8 mouse cellular contexts compared by ENCODE assay signal in the genomic region with DNA sequence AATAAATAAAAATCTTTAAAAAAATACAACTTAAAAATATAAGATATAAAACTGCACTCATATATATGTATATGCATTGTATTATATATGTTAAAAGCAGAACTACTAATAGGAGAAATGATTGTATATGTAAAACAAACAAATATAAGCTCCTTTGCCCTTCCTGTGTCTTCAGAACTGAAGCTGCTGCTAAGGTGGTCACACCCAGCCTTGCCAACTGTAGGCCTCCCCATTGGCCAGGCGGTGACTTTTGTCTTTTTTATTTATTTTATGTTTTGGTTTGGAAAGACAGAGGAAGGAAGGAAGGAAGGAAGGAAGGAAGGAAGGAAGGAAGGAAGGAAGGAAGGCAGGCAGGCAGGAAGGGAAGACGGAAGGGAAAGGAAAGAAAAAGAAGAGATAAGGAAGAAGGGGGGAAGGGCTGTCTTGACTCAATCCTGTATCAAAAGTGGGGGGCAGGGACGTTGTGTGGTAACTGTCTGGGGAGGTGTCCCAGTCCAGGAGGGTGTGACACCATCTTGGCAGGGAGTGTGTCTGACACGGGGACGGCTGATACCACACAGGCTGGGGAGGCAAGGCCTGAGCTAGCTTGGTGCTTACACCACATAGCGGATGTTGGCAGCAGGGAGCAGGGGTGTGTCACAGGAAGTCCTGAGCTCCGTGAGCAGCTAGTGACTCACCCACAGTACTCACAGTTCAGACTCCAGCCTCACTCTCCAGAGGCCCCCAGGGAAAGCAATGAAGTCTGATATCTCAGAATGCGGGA. TPM values are rescaled to one million over a fixed set of nuclear protein-coding genes. Genes with fewer than 3 reads are reported as not detected.
DNase-seq lines count a peak whose midpoint lies in the region; ATAC-seq and TF ChIP-seq lines count a peak whose summit lies in the region.

No protein-coding gene starts in this region.

- DNase-seq in ZHBTc4 (ENCODE audit: low read depth, low spot score): peak; percentile 78
- DNase-seq in gastrocnemius, adult 2 months: peak; percentile 90
- no peak for DNase-seq in cerebellum, adult 2 months
- no peak for DNase-seq in cerebellum, postnatal 14 days

- peak overlapping the region; percentile 88 for H3K27ac ChIP-seq in gastrocnemius, adult 2 months
- H3K27ac ChIP-seq in intestine, postnatal 0 days (ENCODE audit: low read depth, low read length): peak overlapping the region; percentile 94
- peak overlapping the region; percentile 76 for H3K27ac ChIP-seq in lung, embryonic 15.5 days
- H3K27ac ChIP-seq in stomach, embryonic 15.5 days: peak overlapping the region; percentile 86
- no peak overlapping the region for H3K27ac ChIP-seq in cerebellum, adult 2 months (ENCODE audit: insufficient read depth, low read length)

- 17% methylated on average over 8 of the region's 8 CpGs for WGBS in intestine, postnatal 0 days
- WGBS in lung, embryonic 15.5 days: 28% methylated on average over 8 of the region's 8 CpGs
- WGBS in stomach, embryonic 15.5 days: 34% methylated on average over 8 of the region's 8 CpGs
- 63% methylated on average over 8 of the region's 8 CpGs for WGBS in cerebellum, adult 2 months

- no peaks in the 10 kb centered on the region for H3K9me3 ChIP-seq in intestine, postnatal 0 days (ENCODE audit: control insufficient read depth)
- no peaks in the 10 kb centered on the region for H3K9me3 ChIP-seq in lung, embryonic 15.5 days
- no peaks in the 10 kb centered on the region for H3K9me3 ChIP-seq in stomach, embryonic 15.5 days

- H3K4me2 ChIP-seq in intestine, postnatal 0 days (replicated peaks; ENCODE audit: low read depth): peak overlapping the region; percentile 32
- peak overlapping the region; percentile 19; the same call in 1 of the 2 replicates for H3K4me2 ChIP-seq in lung, embryonic 15.5 days
- H3K4me2 ChIP-seq in stomach, embryonic 15.5 days: peak overlapping the region; percentile 9

- no peaks in the 10 kb centered on the region for H3K36me3 ChIP-seq in C2C12 (ENCODE audit: control insufficient read depth, insufficient read depth)
- no peaks in the 10 kb centered on the region for H3K36me3 ChIP-seq in intestine, postnatal 0 days (ENCODE audit: control insufficient read depth, insufficient read depth)
- H3K36me3 ChIP-seq in lung, embryonic 15.5 days: no peaks in the 10 kb centered on the region
- H3K36me3 ChIP-seq in stomach, embryonic 15.5 days: no peaks in the 10 kb centered on the region

- intact Hi-C loops in gastrocnemius, adult 2 months (cut with DNase I): loop anchor here (2.0 kb wide), 1 partner anchor 14 kb away; a partner anchor contains a TSS

- H3K4me1 ChIP-seq in intestine, postnatal 0 days (replicated peaks; ENCODE audit: control insufficient read depth, insufficient read depth, low read length): peaks cover 10% of the 10 kb centered on the region; the same call in 1 of the 2 replicates
- H3K4me1 ChIP-seq in lung, embryonic 15.5 days: peaks cover 19% of the 10 kb centered on the region
- peaks cover 19% of the 10 kb centered on the region for H3K4me1 ChIP-seq in stomach, embryonic 15.5 days
- no peaks in the 10 kb centered on the region for H3K4me1 ChIP-seq in cerebellum, adult 2 months (ENCODE audit: control insufficient read depth, insufficient read depth, low read length)

- no peaks in the 10 kb centered on the region for H3K79me3 ChIP-seq in C2C12 (ENCODE audit: low read depth)

- H3K79me2 ChIP-seq in C2C12 (ENCODE audit: control insufficient read depth, insufficient read depth): no peaks in the 10 kb centered on the region

- H3K27me3 ChIP-seq in C2C12 (ENCODE audit: control insufficient read depth, insufficient read depth, insufficient read length): no peaks in the 10 kb centered on the region
- H3K27me3 ChIP-seq in intestine, postnatal 0 days (replicated peaks; ENCODE audit: control insufficient read depth, insufficient read depth, low read length): no peaks in the 10 kb centered on the region
- H3K27me3 ChIP-seq in lung, embryonic 15.5 days: no peaks in the 10 kb centered on the region
- no peaks in the 10 kb centered on the region for H3K27me3 ChIP-seq in stomach, embryonic 15.5 days (replicated peaks)
- H3K27me3 ChIP-seq in cerebellum, adult 2 months (ENCODE audit: control insufficient read depth, insufficient read depth, low read length): no peaks in the 10 kb centered on the region

- no peak overlapping the region for H3K9ac ChIP-seq in intestine, postnatal 0 days (ENCODE audit: low read depth, low read length)
- no peak overlapping the region for H3K9ac ChIP-seq in lung, embryonic 15.5 days
- no peak overlapping the region for H3K9ac ChIP-seq in stomach, embryonic 15.5 days

- TF ChIP-seq CTCF in C2C12 (IDR thresholded peaks at IDR 0.05; ENCODE audit: control insufficient read depth, insufficient read depth, insufficient read length): no peak
- TF ChIP-seq CTCF in gastrocnemius, adult 2 months (IDR thresholded peaks at IDR 0.05): no peak
- peak; percentile 54 for TF ChIP-seq CTCF in intestine, postnatal 0 days (IDR thresholded peaks at IDR 0.05; ENCODE audit: low read depth)
- TF ChIP-seq CTCF in cerebellum, adult 2 months (IDR thresholded peaks at IDR 0.05; ENCODE audit: borderline replicate concordance, insufficient read depth, low read depth, low read length): no peak

- TF ChIP-seq POLR2A in cerebellum, adult 2 months (IDR thresholded peaks at IDR 0.05; ENCODE audit: borderline replicate concordance, insufficient read depth, low read length): no peak

- H3ac ChIP-seq in C2C12 (ENCODE audit: control insufficient read depth, insufficient read length, low read depth): no peak overlapping the region

- peak; percentile 92 for ATAC-seq in intestine, postnatal 0 days
- peak; percentile 94 for ATAC-seq in lung, embryonic 15.5 days (ENCODE audit: borderline replicate concordance, extremely low read depth, low FRiP score, low TSS enrichment)
- ATAC-seq in stomach, embryonic 15.5 days (ENCODE audit: insufficient read depth, low FRiP score, low read depth): peak; percentile 97

- no peak overlapping the region for H3K4me3 ChIP-seq in C2C12 (ENCODE audit: insufficient read depth, poor library complexity, severe bottlenecking)
- H3K4me3 ChIP-seq in gastrocnemius, adult 2 months: peak overlapping the region; percentile 6; the same call in 1 of the 2 replicates
- H3K4me3 ChIP-seq in intestine, postnatal 0 days (ENCODE audit: low read depth, low read length): no peak overlapping the region
- H3K4me3 ChIP-seq in lung, embryonic 15.5 days: no peak overlapping the region
- no peak overlapping the region for H3K4me3 ChIP-seq in stomach, embryonic 15.5 days (replicated peaks)
- no peak overlapping the region for H3K4me3 ChIP-seq in cerebellum, adult 2 months (replicated peaks; ENCODE audit: insufficient read depth, low read depth, low read length)

TF ChIP-seq in C2C12, 6 proteins besides CTCF, POLR2A, EP300 and RAD21:
- TF ChIP-seq MYOD1 (IDR thresholded peaks at IDR 0.05; ENCODE audit: control insufficient read depth, insufficient read length, low read depth): peak; percentile 28
- peak; percentile 45 for TF ChIP-seq CEBPB (IDR thresholded peaks at IDR 0.05; ENCODE audit: low read depth)
- TF ChIP-seq MAX (IDR thresholded peaks at IDR 0.05): peak; percentile 74
- TF ChIP-seq MYOG (IDR thresholded peaks at IDR 0.05; ENCODE audit: control insufficient read depth, extremely low read depth, insufficient read length): no peak
- TF ChIP-seq USF1 (IDR thresholded peaks at IDR 0.05; ENCODE audit: low read depth): no peak
- peak; percentile 89 for TF ChIP-seq FOSL1 (IDR thresholded peaks at IDR 0.05; ENCODE audit: insufficient read depth, low read length, poor library complexity, severe bottlenecking)

RNA-seq across cellular contexts. Expression of a gene that starts 13.9 kb away (rescaled TPM):
- polyA plus RNA-seq in C2C12 (2012; fragmentation: generic; extraction: Trizol): 6,665 TPM
- 100 to 1,000 TPM; 365 to 571 TPM for total RNA-seq in gastrocnemius, adult 2 months (2021)
- 22,808 and 23,070 TPM in 2 replicates for polyA plus RNA-seq in intestine, postnatal 0 days (2015; fragmentation: Nextera tagmentation; extraction: Ambion mirVana)
- polyA plus RNA-seq in lung, embryonic 15.5 days (2015; fragmentation: Nextera tagmentation; extraction: Ambion mirVana): 15,606 and 16,851 TPM in 2 replicates
- 14,327 and 14,357 TPM in 2 replicates for polyA plus RNA-seq in stomach, embryonic 15.5 days (2015; fragmentation: Nextera tagmentation; extraction: Ambion mirVana)
- 2,136 and 2,149 TPM in 2 replicates for polyA plus RNA-seq in cerebellum, adult 2 months (2012; rRNA removed)

RNA-seq across cellular contexts. Expression of a gene that starts 25.3 kb away (rescaled TPM):
- 9.5 TPM for polyA plus RNA-seq in C2C12 (2012; fragmentation: generic; extraction: Trizol)
- 1 to 10 TPM; 5.8 to 6.2 TPM for total RNA-seq in gastrocnemius, adult 2 months (2021)
- polyA plus RNA-seq in intestine, postnatal 0 days (2015; fragmentation: Nextera tagmentation; extraction: Ambion mirVana): 5.6 and 6.2 TPM in 2 replicates
- 11.1 and 13.5 TPM in 2 replicates for polyA plus RNA-seq in lung, embryonic 15.5 days (2015; fragmentation: Nextera tagmentation; extraction: Ambion mirVana)
- polyA plus RNA-seq in stomach, embryonic 15.5 days (2015; fragmentation: Nextera tagmentation; extraction: Ambion mirVana): 12.3 and 12.6 TPM in 2 replicates
- 22.3 TPM in 2 replicates for polyA plus RNA-seq in cerebellum, adult 2 months (2012; rRNA removed)

RNA-seq across cellular contexts. Expression of a gene that starts 39.7 kb away (rescaled TPM):
- polyA plus RNA-seq in C2C12 (2012; fragmentation: generic; extraction: Trizol): 583 TPM
- total RNA-seq in gastrocnemius, adult 2 months (2021): 1 to 10 TPM; 4.4 to 7.3 TPM
- 36.5 and 37.1 TPM in 2 replicates for polyA plus RNA-seq in intestine, postnatal 0 days (2015; fragmentation: Nextera tagmentation; extraction: Ambion mirVana)
- polyA plus RNA-seq in lung, embryonic 15.5 days (2015; fragmentation: Nextera tagmentation; extraction: Ambion mirVana): 240 and 246 TPM in 2 replicates
- polyA plus RNA-seq in stomach, embryonic 15.5 days (2015; fragmentation: Nextera tagmentation; extraction: Ambion mirVana): 181 and 185 TPM in 2 replicates
- 110 and 115 TPM in 2 replicates for polyA plus RNA-seq in cerebellum, adult 2 months (2012; rRNA removed)

Comparison
In these comparisons a context has a peak if more than half of its experiments do, and no peak if none do; other contexts are left out.
1. DNase-seq: peak in ZHBTc4 (single experiment) and gastrocnemius, adult 2 months (single experiment); none in cerebellum, adult 2 months (0 of 2) and cerebellum, postnatal 14 days (0 of 2).
2. Peak in every context shown above with its lines, with median percentiles within 50 percentile points of each other: ATAC-seq and H3K4me2 ChIP-seq.